Mouse (Mus musculus): ENCODE measurements at regions not wholly inside any gene's neighbourhood (a gene's known extent, or its start where the extent isn't known, plus 50 kb on each side); places are given as distances from the start of the nearest gene placed in this dataset.

GRCm38 (mm10) chr9:117753466-117753865 lies 123.8 kb upstream of the Rbms3 start:
- H3K4me2 ChIP-seq (ENCODE audit: low read depth): no peak overlapping the region
- no peaks in the 10 kb centered on the region for H3K79me2 ChIP-seq (ENCODE audit: control insufficient read depth, insufficient read depth)
- TF ChIP-seq MYOD1 (IDR thresholded peaks at IDR 0.05; ENCODE audit: control insufficient read depth in 1 of 3, insufficient read length in 2 of 3, low read depth in 2 of 3) (peak in 2 of 3 experiments; percentile 30 to 37), MYOG (IDR thresholded peaks at IDR 0.05; ENCODE audit: control insufficient read depth in 1 of 3, insufficient read depth in 1 of 3, insufficient read length in 2 of 3, low read depth in 2 of 3) (no peak)
- H3ac ChIP-seq (ENCODE audit: control insufficient read depth, insufficient read length): no peak overlapping the region
- no peaks in the 10 kb centered on the region for H3K27me3 ChIP-seq (ENCODE audit: control insufficient read depth, insufficient read depth, insufficient read length)
- H3K36me3 ChIP-seq (ENCODE audit: control insufficient read depth, insufficient read depth): no peaks in the 10 kb centered on the region
- H3K4me3 ChIP-seq: no peak overlapping the region

GRCm38 (mm10) chr9:117744906-117745305 lies 115.2 kb upstream of the Rbms3 start:
- no peak for TF ChIP-seq MYOD1 (IDR thresholded peaks at IDR 0.05; ENCODE audit: control insufficient read depth in 1 of 3, insufficient read length in 2 of 3, low read depth in 2 of 3)
- no peak for TF ChIP-seq REST (IDR thresholded peaks at IDR 0.05; ENCODE audit: insufficient read depth, insufficient read length)
- TF ChIP-seq TCF3 (IDR thresholded peaks at IDR 0.05; ENCODE audit: insufficient read length, low read depth): no peak
- TF ChIP-seq POLR2AphosphoS2 (IDR thresholded peaks at IDR 0.05; ENCODE audit: insufficient read length, low read depth): no peak
- TF ChIP-seq MAX (IDR thresholded peaks at IDR 0.05; ENCODE audit: low read depth): no peak
- TF ChIP-seq CEBPB (IDR thresholded peaks at IDR 0.05; ENCODE audit: insufficient read depth, poor library complexity, severe bottlenecking): no peak
- TF ChIP-seq SRF (IDR thresholded peaks at IDR 0.05; ENCODE audit: control insufficient read depth, insufficient read length, low read depth): no peak
- no peak for TF ChIP-seq TCF12 (IDR thresholded peaks at IDR 0.05; ENCODE audit: insufficient read depth, poor library complexity, severe bottlenecking)
- Histone ChIP-seq H3ac (ENCODE audit: control insufficient read depth, insufficient read length) (no peak overlapping the region), H3K27me3 (ENCODE audit: control insufficient read depth, insufficient read depth, insufficient read length) (no peaks in the 10 kb centered on the region), H3K36me3 (ENCODE audit: control insufficient read depth, insufficient read depth) (no peaks in the 10 kb centered on the region), H3K4me3 (no peak overlapping the region), H3K4me2 (ENCODE audit: low read depth) (no peak overlapping the region), H3K79me2 (ENCODE audit: control insufficient read depth, insufficient read depth) (no peaks in the 10 kb centered on the region)

GRCm38 (mm10) chr9:117729366-117729765 lies 99.7 kb upstream of the Rbms3 start:
- no peaks in the 10 kb centered on the region for H3K79me2 ChIP-seq (ENCODE audit: control insufficient read depth, insufficient read depth)
- no peak for TF ChIP-seq TCF12 (IDR thresholded peaks at IDR 0.05; ENCODE audit: insufficient read depth, poor library complexity, severe bottlenecking)
- no peak for TF ChIP-seq E2F4 (IDR thresholded peaks at IDR 0.05; ENCODE audit: insufficient read depth)
- no peak for TF ChIP-seq SRF (IDR thresholded peaks at IDR 0.05; ENCODE audit: control insufficient read depth, insufficient read length, low read depth)
- no peak for TF ChIP-seq MYOD1 (IDR thresholded peaks at IDR 0.05; ENCODE audit: control insufficient read depth in 1 of 3, insufficient read length in 2 of 3, low read depth in 2 of 3)
- TF ChIP-seq CEBPB (IDR thresholded peaks at IDR 0.05; ENCODE audit: insufficient read depth, poor library complexity, severe bottlenecking): no peak
- no peak for TF ChIP-seq MYOG (IDR thresholded peaks at IDR 0.05; ENCODE audit: control insufficient read depth in 1 of 3, insufficient read depth in 1 of 3, insufficient read length in 2 of 3, low read depth in 2 of 3)
- no peak for TF ChIP-seq REST (IDR thresholded peaks at IDR 0.05; ENCODE audit: insufficient read depth, insufficient read length)
- TF ChIP-seq USF1 (IDR thresholded peaks at IDR 0.05; ENCODE audit: low read depth): no peak
- no peak for TF ChIP-seq TCF3 (IDR thresholded peaks at IDR 0.05; ENCODE audit: insufficient read length, low read depth)
- no peak for TF ChIP-seq POLR2AphosphoS2 (IDR thresholded peaks at IDR 0.05; ENCODE audit: insufficient read length, low read depth)
- TF ChIP-seq MAX (IDR thresholded peaks at IDR 0.05; ENCODE audit: low read depth): no peak
- no peak for TF ChIP-seq POLR2A (IDR thresholded peaks at IDR 0.05; ENCODE audit: insufficient read length, low read depth)
- no peak overlapping the region for H3K4me3 ChIP-seq

GRCm38 (mm10) chr9:117720161-117720598 lies 90.5 kb upstream of the Rbms3 start:
- Histone ChIP-seq H3K79me2 (ENCODE audit: control insufficient read depth, insufficient read depth) (no peaks in the 10 kb centered on the region), H3K4me3 (no peak overlapping the region), H3ac (ENCODE audit: control insufficient read depth, insufficient read length) (no peak overlapping the region), H3K27me3 (ENCODE audit: control insufficient read depth, insufficient read depth, insufficient read length) (no peaks in the 10 kb centered on the region), H3K36me3 (ENCODE audit: control insufficient read depth, insufficient read depth) (no peaks in the 10 kb centered on the region), H3K4me2 (ENCODE audit: low read depth) (no peak overlapping the region)
- TF ChIP-seq POLR2AphosphoS2 (IDR thresholded peaks at IDR 0.05; ENCODE audit: insufficient read length, low read depth) (no peak), MYOD1 (IDR thresholded peaks at IDR 0.05; ENCODE audit: control insufficient read depth in 1 of 3, insufficient read length in 2 of 3, low read depth in 2 of 3) (no peak), SRF (IDR thresholded peaks at IDR 0.05; ENCODE audit: control insufficient read depth, insufficient read length, low read depth) (no peak), TCF12 (IDR thresholded peaks at IDR 0.05; ENCODE audit: insufficient read depth, poor library complexity, severe bottlenecking) (no peak), POLR2A (IDR thresholded peaks at IDR 0.05; ENCODE audit: insufficient read length, low read depth) (no peak), TCF3 (IDR thresholded peaks at IDR 0.05; ENCODE audit: insufficient read length, low read depth) (no peak)

More at GRCm38 (mm10) chr9:117729366-117729765, 99.7 kb upstream of the Rbms3 start:
- H3ac ChIP-seq (ENCODE audit: control insufficient read depth, insufficient read length): no peak overlapping the region
- no peaks in the 10 kb centered on the region for H3K27me3 ChIP-seq (ENCODE audit: control insufficient read depth, insufficient read depth, insufficient read length)
- H3K36me3 ChIP-seq (ENCODE audit: control insufficient read depth, insufficient read depth): no peaks in the 10 kb centered on the region
- no peak overlapping the region for H3K4me2 ChIP-seq (ENCODE audit: low read depth)

GRCm38 (mm10) chr9:117717346-117717745 lies 87.6 kb upstream of the Rbms3 start:
- no peak for TF ChIP-seq POLR2AphosphoS2 (IDR thresholded peaks at IDR 0.05; ENCODE audit: insufficient read length, low read depth)
- TF ChIP-seq REST (IDR thresholded peaks at IDR 0.05; ENCODE audit: insufficient read depth, insufficient read length): no peak
- TF ChIP-seq MYOD1 (IDR thresholded peaks at IDR 0.05; ENCODE audit: control insufficient read depth in 1 of 3, insufficient read length in 2 of 3, low read depth in 2 of 3): no peak
- no peak for TF ChIP-seq TCF3 (IDR thresholded peaks at IDR 0.05; ENCODE audit: insufficient read length, low read depth)
- TF ChIP-seq MAX (IDR thresholded peaks at IDR 0.05; ENCODE audit: low read depth): no peak
- no peak for TF ChIP-seq TCF12 (IDR thresholded peaks at IDR 0.05; ENCODE audit: insufficient read depth, poor library complexity, severe bottlenecking)
- TF ChIP-seq SRF (IDR thresholded peaks at IDR 0.05; ENCODE audit: control insufficient read depth, insufficient read length, low read depth): no peak
- TF ChIP-seq MYOG (IDR thresholded peaks at IDR 0.05; ENCODE audit: control insufficient read depth in 1 of 3, insufficient read depth in 1 of 3, insufficient read length in 2 of 3, low read depth in 2 of 3): no peak
- TF ChIP-seq CEBPB (IDR thresholded peaks at IDR 0.05; ENCODE audit: insufficient read depth, poor library complexity, severe bottlenecking): no peak
- no peak for TF ChIP-seq POLR2A (IDR thresholded peaks at IDR 0.05; ENCODE audit: insufficient read length, low read depth)
- TF ChIP-seq E2F4 (IDR thresholded peaks at IDR 0.05; ENCODE audit: insufficient read depth): no peak
- TF ChIP-seq USF1 (IDR thresholded peaks at IDR 0.05; ENCODE audit: low read depth): no peak
- H3K79me2 ChIP-seq (ENCODE audit: control insufficient read depth, insufficient read depth): no peaks in the 10 kb centered on the region
- H3K36me3 ChIP-seq (ENCODE audit: control insufficient read depth, insufficient read depth): no peaks in the 10 kb centered on the region
- H3K27me3 ChIP-seq (ENCODE audit: control insufficient read depth, insufficient read depth, insufficient read length): no peaks in the 10 kb centered on the region
- no peak overlapping the region for H3ac ChIP-seq (ENCODE audit: control insufficient read depth, insufficient read length)
- H3K4me2 ChIP-seq (ENCODE audit: low read depth): no peak overlapping the region
- no peak overlapping the region for H3K4me3 ChIP-seq

Measured in myocyte (in vitro differentiated cells).